Mouse (Mus musculus): Measurements from ENCODE around the gene Lrfn4. TPM values are rescaled to one million over a fixed set of nuclear protein-coding genes. Genes with fewer than 3 reads are reported as not detected.

Gene Lrfn4
- polyA plus RNA-seq, 1 experiment from 2014 or later, result 7.2 TPM

DNA sequence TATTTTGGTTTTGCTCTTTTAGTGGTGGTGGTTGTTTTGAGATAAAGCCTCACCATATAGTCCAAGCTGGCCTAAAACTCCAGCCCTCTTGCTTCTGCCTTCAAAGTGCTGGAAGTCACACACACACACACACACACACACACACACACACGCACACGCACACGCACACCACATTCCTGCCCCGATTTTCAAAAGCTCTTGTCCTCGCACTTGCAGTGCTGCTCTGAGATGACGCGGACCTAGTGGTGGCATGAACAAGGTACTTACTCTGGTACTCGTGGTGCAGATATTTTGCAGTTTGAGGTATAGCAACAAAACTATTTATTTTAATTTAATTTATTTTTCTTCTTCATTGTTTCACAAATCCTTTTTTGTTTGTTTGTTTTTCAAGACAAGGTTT lies 43.0 kb downstream of the Lrfn4 start:
- 89% methylated on average over 8 of the region's 8 CpGs for WGBS
- H3K36me3 ChIP-seq, result no peaks in the 10 kb centered on the region
- H3K4me1 ChIP-seq, result peaks cover 19% of the 10 kb centered on the region
- H3K27ac ChIP-seq, result no peak overlapping the region
- no peaks in the 10 kb centered on the region for H3K27me3 ChIP-seq (ENCODE audit: insufficient read depth, poor library complexity, severe bottlenecking)
- no peaks in the 10 kb centered on the region for H3K9me3 ChIP-seq
- DNase-seq (ENCODE audit: low spot score), result no peak
- H3K4me3 ChIP-seq, result no peak overlapping the region

- Histone ChIP-seq H3K9me3 (no peaks in the 10 kb centered on the region), H3K4me3 (no peak overlapping the region), H3K4me1 (peaks cover 21% of the 10 kb centered on the region), H3K27ac (no peak overlapping the region), H3K36me3 (no peaks in the 10 kb centered on the region), H3K27me3 (ENCODE audit: insufficient read depth, poor library complexity, severe bottlenecking) (no peaks in the 10 kb centered on the region)
- WGBS, result 79% methylated on average over 4 of the region's 4 CpGs
- DNase-seq (ENCODE audit: low spot score), result no peak
Observed at GRCm38 (mm10) chr19:4572061-4572460, 43.4 kb downstream of the Lrfn4 start.

DNA sequence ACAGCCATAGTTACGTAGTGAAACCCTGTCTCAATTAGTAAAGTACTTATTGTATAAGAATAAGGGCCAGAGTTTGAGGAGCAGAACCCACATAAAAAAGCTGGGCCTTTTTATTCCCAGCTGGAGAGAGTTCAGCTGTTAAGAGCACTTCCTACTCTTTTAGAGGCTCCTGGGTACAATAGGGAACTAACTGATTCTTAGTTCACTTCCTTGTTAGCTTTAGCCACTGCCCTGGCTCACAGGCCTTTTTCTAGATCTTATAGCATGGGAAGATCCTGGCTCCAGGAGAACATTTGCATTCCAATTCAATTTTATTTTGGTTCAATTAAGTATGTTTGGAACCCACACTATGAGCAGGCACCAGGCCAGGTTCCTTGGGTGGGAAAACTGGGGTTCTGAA lies 43.8 kb downstream of the Lrfn4 start:
- H3K4me1 ChIP-seq, result peaks cover 21% of the 10 kb centered on the region
- no peak overlapping the region for H3K27ac ChIP-seq
- H3K36me3 ChIP-seq, result no peaks in the 10 kb centered on the region
- no peaks in the 10 kb centered on the region for H3K27me3 ChIP-seq (ENCODE audit: insufficient read depth, poor library complexity, severe bottlenecking)
- 91% methylated on average over 1 of the region's 1 CpGs for WGBS
- DNase-seq (ENCODE audit: low spot score), result peak; percentile 24
- no peak overlapping the region for H3K4me3 ChIP-seq
- no peaks in the 10 kb centered on the region for H3K9me3 ChIP-seq

DNA sequence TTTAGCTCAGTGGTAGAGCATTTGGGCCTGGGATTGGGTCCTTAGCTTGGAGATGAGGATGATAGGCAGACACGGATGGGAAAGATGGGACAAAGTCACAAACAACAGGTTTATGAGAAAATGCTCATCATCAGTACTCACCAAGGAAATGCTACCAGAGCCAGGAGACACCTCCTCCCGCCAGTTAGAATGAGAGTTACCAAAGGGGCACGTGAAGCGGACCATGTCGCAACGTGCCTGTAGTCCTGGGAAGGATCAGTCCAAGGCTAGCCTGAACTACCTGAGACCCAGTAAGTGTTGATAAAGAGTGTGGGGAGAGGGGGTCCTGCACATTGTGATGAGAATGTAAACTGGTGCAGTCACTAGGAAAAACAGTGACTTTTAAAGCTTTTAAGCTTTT lies 44.7 kb downstream of the Lrfn4 start:
- DNase-seq (ENCODE audit: low spot score), result peak; percentile 41
- H3K36me3 ChIP-seq, result no peaks in the 10 kb centered on the region
- H3K9me3 ChIP-seq, result no peaks in the 10 kb centered on the region
- H3K27me3 ChIP-seq (ENCODE audit: insufficient read depth, poor library complexity, severe bottlenecking), result no peaks in the 10 kb centered on the region
- no peak overlapping the region for H3K4me3 ChIP-seq
- H3K27ac ChIP-seq, result no peak overlapping the region
- WGBS, result 87% methylated on average over 6 of the region's 6 CpGs
- peaks cover 21% of the 10 kb centered on the region for H3K4me1 ChIP-seq

DNA sequence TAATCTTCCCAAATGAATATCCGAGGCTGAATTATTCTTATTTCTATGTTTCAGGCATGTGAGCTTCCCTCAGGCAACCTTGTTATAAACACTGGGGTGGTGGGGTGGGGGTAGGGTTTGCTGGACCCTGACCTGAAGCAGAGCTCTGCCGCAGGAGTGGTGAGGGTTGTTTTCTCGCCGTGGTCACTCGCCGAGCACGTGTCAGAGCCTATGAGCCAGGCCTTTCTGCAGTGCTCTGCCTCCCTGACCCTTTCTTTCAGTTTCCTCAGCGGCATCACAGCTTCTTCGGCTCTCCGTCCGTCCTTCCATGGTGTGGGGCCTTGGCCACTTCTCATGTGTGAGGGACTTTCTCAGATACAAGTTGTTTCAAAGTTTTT lies 45.2 kb downstream of the Lrfn4 start:
- Histone ChIP-seq H3K36me3 (no peaks in the 10 kb centered on the region), H3K27ac (no peak overlapping the region), H3K27me3 (ENCODE audit: insufficient read depth, poor library complexity, severe bottlenecking) (no peaks in the 10 kb centered on the region), H3K4me3 (no peak overlapping the region), H3K9me3 (no peaks in the 10 kb centered on the region), H3K4me1 (peaks cover 21% of the 10 kb centered on the region)
- 81% methylated on average over 11 of the region's 11 CpGs for WGBS
- DNase-seq (ENCODE audit: low spot score), result peak; percentile 66

GRCm38 (mm10) chr19:4569356-4570236 lies 45.9 kb downstream of the Lrfn4 start:
- Histone ChIP-seq H3K9me3 (no peaks in the 10 kb centered on the region), H3K27ac (peak overlapping the region; percentile 47; the same call in 1 of the 2 replicates), H3K36me3 (no peaks in the 10 kb centered on the region), H3K4me1 (peaks cover 21% of the 10 kb centered on the region), H3K4me3 (no peak overlapping the region), H3K27me3 (ENCODE audit: insufficient read depth, poor library complexity, severe bottlenecking) (no peaks in the 10 kb centered on the region)
- peak; percentile 70 for DNase-seq (ENCODE audit: low spot score)
- 82% methylated on average over 17 of the region's 17 CpGs for WGBS

GRCm38 (mm10) chr19:4568832-4569231 lies 46.6 kb downstream of the Lrfn4 start:
- Histone ChIP-seq H3K4me3 (no peak overlapping the region), H3K27ac (peak overlapping the region; percentile 47; the same call in 1 of the 2 replicates), H3K4me1 (peaks cover 21% of the 10 kb centered on the region), H3K9me3 (no peaks in the 10 kb centered on the region), H3K27me3 (ENCODE audit: insufficient read depth, poor library complexity, severe bottlenecking) (no peaks in the 10 kb centered on the region), H3K36me3 (no peaks in the 10 kb centered on the region)
- DNase-seq (ENCODE audit: low spot score), result peak; percentile 77
- WGBS, result 37% methylated on average over 4 of the region's 4 CpGs

DNA sequence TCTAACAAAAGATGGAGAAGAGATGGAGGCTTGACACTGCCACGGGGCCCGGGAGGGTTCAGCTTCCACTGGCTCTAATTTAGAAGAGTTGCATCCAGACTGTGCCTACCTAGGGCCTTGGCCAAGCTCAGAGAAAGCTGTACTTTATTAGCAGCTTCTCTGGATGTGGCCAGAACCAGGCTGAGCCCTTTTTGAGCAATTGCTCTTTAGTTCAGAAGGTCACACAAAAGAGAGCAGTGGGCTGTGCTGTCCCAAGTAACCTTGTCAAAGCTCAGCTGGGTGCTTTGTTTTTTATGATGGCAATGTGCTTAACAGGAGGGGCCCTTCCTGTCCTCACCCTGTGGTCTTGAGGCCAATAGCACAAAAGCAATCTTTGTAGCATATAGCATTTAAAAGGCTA lies 47.8 kb downstream of the Lrfn4 start:
- peaks cover 21% of the 10 kb centered on the region for H3K4me1 ChIP-seq
- DNase-seq (ENCODE audit: low spot score), result no peak
- H3K27ac ChIP-seq, result no peak overlapping the region
- 75% methylated on average over 2 of the region's 2 CpGs for WGBS
- H3K4me3 ChIP-seq, result no peak overlapping the region
- no peaks in the 10 kb centered on the region for H3K36me3 ChIP-seq
- no peaks in the 10 kb centered on the region for H3K27me3 ChIP-seq (ENCODE audit: insufficient read depth, poor library complexity, severe bottlenecking)
- no peaks in the 10 kb centered on the region for H3K9me3 ChIP-seq

DNA sequence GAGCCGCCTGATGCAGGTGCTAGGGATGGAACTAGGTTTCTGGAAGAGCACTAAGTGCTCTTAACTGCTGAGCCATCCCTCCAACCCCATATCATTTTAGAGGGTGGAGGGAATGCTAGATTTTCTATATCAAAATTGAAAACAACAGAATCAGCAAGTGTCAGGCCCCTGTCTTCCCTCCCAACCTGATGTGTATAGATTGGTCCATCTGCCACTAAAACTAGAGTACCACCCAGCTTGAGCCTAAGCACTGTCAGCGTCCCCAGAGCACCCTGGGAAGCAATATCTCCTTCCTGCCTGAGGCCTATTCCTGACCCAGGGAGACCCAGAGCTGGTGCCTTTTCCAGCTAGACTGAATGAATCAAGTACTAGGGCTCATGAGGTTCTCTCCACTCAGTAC lies 48.6 kb downstream of the Lrfn4 start:
- H3K27ac ChIP-seq, result no peak overlapping the region

DNA sequence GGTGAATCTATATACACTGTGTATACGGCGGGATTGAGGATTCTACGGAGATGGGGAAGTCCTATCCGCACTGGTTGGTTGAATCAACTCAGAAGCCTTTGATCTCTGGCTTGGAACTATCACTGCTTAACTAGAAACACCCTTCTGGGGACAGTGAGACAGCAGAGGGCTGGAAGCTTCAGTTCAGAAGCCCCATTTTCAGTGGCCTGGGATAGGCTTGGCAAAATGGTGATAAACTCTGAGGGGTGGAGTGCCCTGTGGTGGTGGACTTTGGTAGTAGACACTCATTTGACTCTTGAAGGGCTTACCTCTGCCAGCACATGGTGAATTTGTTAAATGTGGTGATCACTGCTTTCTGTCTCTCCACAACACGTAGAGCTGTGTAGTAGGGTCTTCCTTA lies 49.8 kb downstream of the Lrfn4 start:
- Histone ChIP-seq H3K27ac (no peak overlapping the region), H3K4me1 (peaks cover 21% of the 10 kb centered on the region), H3K27me3 (ENCODE audit: insufficient read depth, poor library complexity, severe bottlenecking) (no peaks in the 10 kb centered on the region), H3K4me3 (no peak overlapping the region), H3K9me3 (no peaks in the 10 kb centered on the region), H3K36me3 (no peaks in the 10 kb centered on the region)
- 85% methylated on average over 5 of the region's 5 CpGs for WGBS
- DNase-seq (ENCODE audit: low spot score), result no peak

More for the DNA sequence above, 48.6 kb downstream of the Lrfn4 start:
- no peaks in the 10 kb centered on the region for H3K27me3 ChIP-seq (ENCODE audit: insufficient read depth, poor library complexity, severe bottlenecking)
- no peaks in the 10 kb centered on the region for H3K9me3 ChIP-seq
- no peaks in the 10 kb centered on the region for H3K36me3 ChIP-seq
- DNase-seq (ENCODE audit: low spot score), result no peak
- WGBS, result 75% methylated on average over 2 of the region's 2 CpGs
- H3K4me3 ChIP-seq, result no peak overlapping the region
- peaks cover 21% of the 10 kb centered on the region for H3K4me1 ChIP-seq

Small RNA genes within 50 kb of the gene (microRNA-seq; reads per million reads assigned to microRNA genes)
- gene Mir6986, result not detected

Other genes starting within 250 kb of the Lrfn4 start
- 52.3 and 53.6 TPM in 2 replicates for gene Kdm2a, start 217.4 kb downstream of the Lrfn4 start, polyA plus RNA-seq (2016; fragmentation: Nextera tagmentation; extraction: Ambion mirVana)
- 24.3 and 28.9 TPM in 2 replicates for gene Rhod, start 176.2 kb downstream of the Lrfn4 start, polyA plus RNA-seq (2016; fragmentation: Nextera tagmentation; extraction: Ambion mirVana)
- gene Syt12, start 138.2 kb downstream of the Lrfn4 start, polyA plus RNA-seq (2016; fragmentation: Nextera tagmentation; extraction: Ambion mirVana), result 0.89 and 0.97 TPM in 2 replicates
- gene 2010003K11Rik, start 117.1 kb downstream of the Lrfn4 start, polyA plus RNA-seq (2016; fragmentation: Nextera tagmentation; extraction: Ambion mirVana), result not detected in 2 replicates
- 21.4 and 25.3 TPM in 2 replicates for gene Pcx, start 105.2 kb downstream of the Lrfn4 start, polyA plus RNA-seq (2016; fragmentation: Nextera tagmentation; extraction: Ambion mirVana)
- 53.1 and 61.9 TPM in 2 replicates for gene Rce1, start 10.0 kb upstream of the Lrfn4 start, polyA plus RNA-seq (2016; fragmentation: Nextera tagmentation; extraction: Ambion mirVana)
- gene Gm960, start 83.0 kb upstream of the Lrfn4 start, polyA plus RNA-seq (2016; fragmentation: Nextera tagmentation; extraction: Ambion mirVana), result 2.1 and 2.2 TPM in 2 replicates
- 0.57 and 1.6 TPM in 2 replicates for gene Sptbn2, start 95.5 kb upstream of the Lrfn4 start, polyA plus RNA-seq (2016; fragmentation: Nextera tagmentation; extraction: Ambion mirVana)
- gene Rbm4b, start 140.8 kb upstream of the Lrfn4 start, polyA plus RNA-seq (2016; fragmentation: Nextera tagmentation; extraction: Ambion mirVana), result 44.8 and 59.1 TPM in 2 replicates
- gene Rbm4, start 178.2 kb upstream of the Lrfn4 start, polyA plus RNA-seq (2016; fragmentation: Nextera tagmentation; extraction: Ambion mirVana), result 59.6 and 68.1 TPM in 2 replicates
- 21.5 and 23.0 TPM in 2 replicates for gene Gm21992, start 195.9 kb upstream of the Lrfn4 start, polyA plus RNA-seq (2016; fragmentation: Nextera tagmentation; extraction: Ambion mirVana)
- 78.0 and 92.7 TPM in 2 replicates for gene Rbm14, start 196.0 kb upstream of the Lrfn4 start, polyA plus RNA-seq (2016; fragmentation: Nextera tagmentation; extraction: Ambion mirVana)
- gene Ccs, start 223.7 kb upstream of the Lrfn4 start, polyA plus RNA-seq (2016; fragmentation: Nextera tagmentation; extraction: Ambion mirVana), result 39.7 and 54.2 TPM in 2 replicates
- gene Ccdc87, start 223.7 kb upstream of the Lrfn4 start, polyA plus RNA-seq (2016; fragmentation: Nextera tagmentation; extraction: Ambion mirVana), result 0.17 TPM in 1 of 2 replicates, not detected in the other
- 30.3 and 32.2 TPM in 2 replicates for gene Ctsf, start 239.5 kb upstream of the Lrfn4 start, polyA plus RNA-seq (2016; fragmentation: Nextera tagmentation; extraction: Ambion mirVana)

Measured in heart, embryonic 10.5 days (tissue).